Comparison of ENCODE assay signal across 24 mouse cellular contexts in genomic region chr10:121458408-121458807, GRCm38 (mm10). TPM values are rescaled to one million over a fixed set of nuclear protein-coding genes. Genes with fewer than 3 reads are reported as not detected.
DNase-seq lines count a peak whose midpoint lies in the region; ATAC-seq and TF ChIP-seq lines count a peak whose summit lies in the region.
"Had no signal": no experiment of that assay in that cellular context is flagged by ENCODE, and none has a peak within 500 bp of the region (broad histone marks: within the 10 kb centered on the region; RNA-seq: fewer than 3 reads in every experiment).

No protein-coding gene starts in this region.

- intact Hi-C loops in heart, postnatal 10 days (cut with DNase I) = loop anchor here (2.0 kb wide), 1 partner anchor 14 kb away; no protein-coding TSS in a partner anchor

- H3K27ac ChIP-seq in heart, postnatal 0 days (ENCODE audit: low read depth) = 0 out of 2 replicates have a peak overlapping the region, but pooled peaks have one; percentile 1
- peak overlapping the region; percentile 43 for H3K27ac ChIP-seq in bone marrow macrophage, adult 2 months (ENCODE audit: insufficient read depth, low read depth, low read length)
- 0 out of 2 replicates have a peak overlapping the region, but pooled peaks have one; percentile 15 for H3K27ac ChIP-seq in embryonic facial prominence, embryonic 10.5 days (replicated peaks)
- H3K27ac ChIP-seq: hindbrain, embryonic 10.5 days; intestine, embryonic 15.5 days; macrophage; midbrain, embryonic 12.5 days; neural tube, embryonic 12.5 days had no signal

- H3ac ChIP-seq in myocyte (ENCODE audit: control insufficient read depth, insufficient read length) = no peak overlapping the region

- no peak overlapping the region for H3K4me3 ChIP-seq in heart, postnatal 0 days (ENCODE audit: low read depth, low read length)
- H3K4me3 ChIP-seq in bone marrow macrophage, adult 2 months (ENCODE audit: insufficient read depth, low read length) = no peak overlapping the region
- H3K4me3 ChIP-seq in embryonic facial prominence, embryonic 10.5 days = no peak overlapping the region
- H3K4me3 ChIP-seq in myocyte = no peak overlapping the region
- H3K4me3 ChIP-seq: forebrain, embryonic 12.5 days; hindbrain, embryonic 10.5 days; intestine, embryonic 15.5 days; midbrain, embryonic 12.5 days; neural tube, embryonic 12.5 days had no signal

- no peak for TF ChIP-seq POLR2A in bone marrow macrophage, adult 2 months (IDR thresholded peaks at IDR 0.05; ENCODE audit: borderline replicate concordance, low read depth, low read length)
- no peak for TF ChIP-seq POLR2A in myocyte (IDR thresholded peaks at IDR 0.05; ENCODE audit: insufficient read length, low read depth)

- no peak for ATAC-seq in heart, postnatal 0 days (ENCODE audit: insufficient read depth, low read depth)
- ATAC-seq: activated CD4-positive, CD25-positive, alpha-beta regulatory T cell, adult 4 months; hindbrain, embryonic 16.5 days; intestine, embryonic 15.5 days; lung, postnatal 0 days had no signal

- peaks cover 63% of the 10 kb centered on the region for H3K79me2 ChIP-seq in myocyte (ENCODE audit: control insufficient read depth, insufficient read depth)

- H3K9me3 ChIP-seq in heart, postnatal 0 days (replicated peaks; ENCODE audit: control insufficient read depth, low read length) = no peaks in the 10 kb centered on the region
- H3K9me3 ChIP-seq in embryonic facial prominence, embryonic 10.5 days = no peaks in the 10 kb centered on the region
- H3K9me3 ChIP-seq: forebrain, embryonic 12.5 days; hindbrain, embryonic 10.5 days; intestine, embryonic 15.5 days; midbrain, embryonic 12.5 days; neural tube, embryonic 12.5 days had no signal

- no peak overlapping the region for H3K9ac ChIP-seq in heart, postnatal 0 days (replicated peaks; ENCODE audit: low read depth, low read length)
- H3K9ac ChIP-seq: forebrain, embryonic 12.5 days; intestine, embryonic 15.5 days; midbrain, embryonic 12.5 days; neural tube, embryonic 12.5 days had no signal

- H3K4me2 ChIP-seq in heart, postnatal 0 days (ENCODE audit: low read depth, low read length) = no peak overlapping the region
- H3K4me2 ChIP-seq in myocyte (ENCODE audit: low read depth) = peak overlapping the region; percentile 4
- H3K4me2 ChIP-seq: forebrain, embryonic 12.5 days; intestine, embryonic 15.5 days; midbrain, embryonic 12.5 days; neural tube, embryonic 12.5 days had no signal

- TF ChIP-seq CTCF in heart, postnatal 0 days (IDR thresholded peaks at IDR 0.05; ENCODE audit: low read depth) = no peak
- TF ChIP-seq CTCF in bone marrow macrophage, adult 2 months (IDR thresholded peaks at IDR 0.05; ENCODE audit: low read depth, low read length) = no peak

- no peak for DNase-seq in heart, postnatal 0 days (ENCODE audit: low spot score)
- no peak for DNase-seq in heart, postnatal 10 days
- no peak for DNase-seq in embryonic facial prominence, embryonic 10.5 days (ENCODE audit: low spot score)
- DNase-seq in cerebellum, adult 11-12 months = no peak
- no peak for DNase-seq in thymus, postnatal 0 days (ENCODE audit: low spot score)
- DNase-seq: adrenal gland, postnatal 10 days; cerebellum, adult 9-10 months; gastrocnemius, postnatal 10 days; heart, adult 2 months; kidney, adult 8-10 months; kidney, postnatal 10 days; right cerebral cortex, postnatal 25 days; thymus, postnatal 14 days had no signal

- no peaks in the 10 kb centered on the region for H3K36me3 ChIP-seq in heart, postnatal 0 days (replicated peaks; ENCODE audit: control insufficient read depth, insufficient read depth, low read length)
- peaks cover 5% of the 10 kb centered on the region for H3K36me3 ChIP-seq in embryonic facial prominence, embryonic 10.5 days (replicated peaks)
- H3K36me3 ChIP-seq in myocyte (ENCODE audit: control insufficient read depth, insufficient read depth) = no peaks in the 10 kb centered on the region
- H3K36me3 ChIP-seq: forebrain, embryonic 12.5 days; hindbrain, embryonic 10.5 days; intestine, embryonic 15.5 days; midbrain, embryonic 12.5 days; neural tube, embryonic 12.5 days had no signal

- 71% methylated on average over 9 of the region's 9 CpGs for WGBS in heart, postnatal 0 days
- 88% methylated on average over 9 of the region's 9 CpGs for WGBS in embryonic facial prominence, embryonic 10.5 days

- no peak for TF ChIP-seq EP300 in heart, postnatal 0 days (IDR thresholded peaks at IDR 0.05; ENCODE audit: low read depth)

- H3K27me3 ChIP-seq in heart, postnatal 0 days (ENCODE audit: control insufficient read depth, insufficient read depth, low read length) = no peaks in the 10 kb centered on the region
- no peaks in the 10 kb centered on the region for H3K27me3 ChIP-seq in embryonic facial prominence, embryonic 10.5 days (replicated peaks; ENCODE audit: low read depth, poor library complexity, severe bottlenecking)
- no peaks in the 10 kb centered on the region for H3K27me3 ChIP-seq in myocyte (ENCODE audit: control insufficient read depth, insufficient read depth, insufficient read length)
- H3K27me3 ChIP-seq: intestine, embryonic 15.5 days; neural tube, embryonic 12.5 days had no signal

- H3K4me1 ChIP-seq in heart, postnatal 0 days (ENCODE audit: control insufficient read depth, insufficient read depth) = peaks cover 37% of the 10 kb centered on the region
- peaks cover 56% of the 10 kb centered on the region for H3K4me1 ChIP-seq in bone marrow macrophage, adult 2 months (ENCODE audit: control insufficient read depth, insufficient read depth, low read length)
- H3K4me1 ChIP-seq in embryonic facial prominence, embryonic 10.5 days = peaks cover 55% of the 10 kb centered on the region

TF ChIP-seq in myocyte, 11 proteins besides CTCF, POLR2A, EP300 and RAD21:
- TF ChIP-seq SRF (IDR thresholded peaks at IDR 0.05; ENCODE audit: control insufficient read depth, insufficient read length, low read depth) = no peak
- TF ChIP-seq POLR2AphosphoS2 (IDR thresholded peaks at IDR 0.05; ENCODE audit: insufficient read length, low read depth) = no peak
- no peak for TF ChIP-seq TCF3 (IDR thresholded peaks at IDR 0.05; ENCODE audit: insufficient read length, low read depth)
- TF ChIP-seq MYOD1 (IDR thresholded peaks at IDR 0.05; ENCODE audit: control insufficient read depth in 1 of 3, insufficient read length in 2 of 3, low read depth in 2 of 3) = no peak
- TF ChIP-seq CEBPB (IDR thresholded peaks at IDR 0.05; ENCODE audit: insufficient read depth, poor library complexity, severe bottlenecking) = no peak
- TF ChIP-seq MAX (IDR thresholded peaks at IDR 0.05; ENCODE audit: low read depth) = no peak

RNA-seq across cellular contexts. Expression of gene Rassf3, which starts 17.7 kb away (rescaled TPM):
- 27.9 and 32.3 TPM in 2 replicates for total RNA-seq in heart, postnatal 0 days (2014; rRNA removed; ENCODE audit: low replicate concordance)
- 22.0 and 23.4 TPM in 2 replicates for polyA plus RNA-seq in heart, postnatal 0 days (2015; fragmentation: Nextera tagmentation; extraction: Ambion mirVana)
- total RNA-seq in heart, postnatal 10 days (2021) = 100 to 1,000 TPM in 1 of 2 experiments, 10 to 100 TPM in 1; 98.8 to 116 TPM
- 59.8 and 65.1 TPM in 2 replicates for polyA plus RNA-seq in bone marrow macrophage, adult 2 months (2012; ENCODE audit: insufficient read depth, insufficient read length, missing spikeins)
- polyA plus RNA-seq in embryonic facial prominence, embryonic 10.5 days (2016; fragmentation: Nextera tagmentation; extraction: Ambion mirVana) = 15.8 and 19.4 TPM in 2 replicates
- polyA plus RNA-seq in myocyte (2012; fragmentation: generic; extraction: Trizol) = 32.3 TPM
- 6.1 and 6.2 TPM in 2 replicates for polyA plus RNA-seq in thymus, postnatal 0 days (2015; fragmentation: Nextera tagmentation; extraction: Ambion mirVana)
